Mouse (Mus musculus) embryonic facial prominence, embryonic 14.5 days (tissue): ENCODE results near the gene Npas2. TPM values are rescaled to one million over a fixed set of nuclear protein-coding genes. Genes with fewer than 3 reads are reported as not detected.

Experiments
- ATAC-seq: fragments of 200-750 bp; cut with Nextera tagmentation; 2 replicates; pipeline ENCODE4 v1.8.0; 2017; ENCODE audit warnings: low read depth, moderate number of reproducible peaks, moderate TSS enrichment
- DNase-seq: peaks from one replicate; pipeline ENCODE4 v3.0.0-alpha.2; 2015; ENCODE audit warnings: low spot score
- H3K27ac ChIP-seq: fragments of 300-500 bp; sonication (generic); replicated peaks from 2 replicates; pipeline ENCODE4 v1.5.1; 2014; ENCODE audit warnings: low read depth, mild to moderate bottlenecking, low read length, moderate library complexity
- H3K27me3 ChIP-seq: fragments of 300-500 bp; sonication (generic); replicated peaks from 2 replicates; pipeline ENCODE4 v1.6.1; 2014; ENCODE audit warnings: low read length; ENCODE audit not compliant: control insufficient read depth, insufficient read depth
- H3K36me3 ChIP-seq: fragments of 300-500 bp; sonication (generic); 2 replicates; pipeline ENCODE4 v1.6.1; 2014; ENCODE audit warnings: low read length, mixed read lengths; ENCODE audit not compliant: control insufficient read depth, insufficient read depth
- H3K4me1 ChIP-seq: fragments of 300-500 bp; sonication (generic); 2 replicates; pipeline ENCODE4 v1.6.1; 2014; ENCODE audit warnings: antibody characterized with exemption, low read length; ENCODE audit not compliant: control insufficient read depth, insufficient read depth
- H3K4me2 ChIP-seq: fragments of 300-500 bp; sonication (generic); 2 replicates; pipeline ENCODE4 v1.6.1; 2014; ENCODE audit warnings: low read depth, mild to moderate bottlenecking, low read length, moderate library complexity, mixed read lengths
- H3K4me3 ChIP-seq: fragments of 300-500 bp; sonication (generic); 2 replicates; pipeline ENCODE4 v1.5.1; 2014; ENCODE audit warnings: low read depth, mild to moderate bottlenecking, low read length
- H3K9ac ChIP-seq: fragments of 300-500 bp; sonication (generic); 2 replicates; pipeline ENCODE4 v1.6.1; 2014; ENCODE audit warnings: low read depth, mild to moderate bottlenecking, low read length, moderate library complexity, mixed read lengths
- H3K9me3 ChIP-seq: fragments of 300-500 bp; sonication (generic); 2 replicates; pipeline ENCODE4 v1.6.1; 2016; ENCODE audit warnings: low read length; ENCODE audit not compliant: control insufficient read depth
- WGBS: fragments of 180-500 bp; shearing (Covaris S2); extraction: QIAGEN DNeasy Blood & Tissue Kit; methylation state at CpG from one replicate; pipeline ENCODE4 v1.1.7; 2014; 5-methylcytosine and 5-hydroxymethylcytosine counted together
- polyA plus RNA-seq: library from polyadenylated mRNA; unstranded; fragments of >200 nt; fragmentation: Nextera tagmentation; extraction: Ambion mirVana; gene quantifications from 2 replicates; pipeline ENCODE4 v1.2.1, GENCODE M21; 2014

Gene Npas2
- polyA plus RNA-seq, 1 experiment from 2014 or later: 2.7 TPM

- Histone ChIP-seq H3K27me3 (no peaks in the 10 kb centered on the region), H3K9me3 (no peaks in the 10 kb centered on the region), H3K36me3 (no peaks in the 10 kb centered on the region; the same call in 1 of the 2 replicates), H3K27ac (no peak overlapping the region), H3K4me1 (no peaks in the 10 kb centered on the region), H3K4me3 (no peak overlapping the region), H3K4me2 (no peak overlapping the region), H3K9ac (no peak overlapping the region)
- 73% methylated on average over 4 of the region's 4 CpGs for WGBS
- DNase-seq (no peak), ATAC-seq (no peak)
These were observed 194.0 kb downstream of the Npas2 start for GRCm38 (mm10) chr1:39387497-39387896.

GRCm38 (mm10) chr1:39388163-39388562 lies 194.6 kb downstream of the Npas2 start:
- DNase-seq: no peak
- Histone ChIP-seq H3K9ac (no peak overlapping the region), H3K27me3 (no peaks in the 10 kb centered on the region), H3K4me2 (no peak overlapping the region), H3K4me1 (no peaks in the 10 kb centered on the region), H3K27ac (no peak overlapping the region), H3K36me3 (no peaks in the 10 kb centered on the region; the same call in 1 of the 2 replicates), H3K9me3 (no peaks in the 10 kb centered on the region), H3K4me3 (no peak overlapping the region)
- ATAC-seq: no peak
- 78% methylated on average over 2 of the region's 2 CpGs for WGBS

- no peaks in the 10 kb centered on the region for H3K27me3 ChIP-seq
- H3K9ac ChIP-seq: no peak overlapping the region
- 0 out of 2 replicates have a peak, but pooled peaks cover 4% of the 10 kb centered on the region for H3K4me1 ChIP-seq
- H3K9me3 ChIP-seq: no peaks in the 10 kb centered on the region
- DNase-seq (no peak), ATAC-seq (no peak)
- no peak overlapping the region for H3K27ac ChIP-seq
- no peaks in the 10 kb centered on the region; the same call in 1 of the 2 replicates for H3K36me3 ChIP-seq
- WGBS: 88% methylated on average over 11 of the region's 11 CpGs
- no peak overlapping the region for H3K4me2 ChIP-seq
- H3K4me3 ChIP-seq: no peak overlapping the region
These were observed 195.8 kb downstream of the Npas2 start for GRCm38 (mm10) chr1:39389338-39389737.

- DNase-seq (no peak), ATAC-seq (no peak; the same call in 1 of the 2 replicates)
- no peak overlapping the region for H3K4me3 ChIP-seq
- WGBS: 83% methylated on average over 5 of the region's 6 CpGs
- H3K9me3 ChIP-seq: no peaks in the 10 kb centered on the region
- no peaks in the 10 kb centered on the region for H3K36me3 ChIP-seq
- H3K27ac ChIP-seq: no peak overlapping the region
- no peaks in the 10 kb centered on the region for H3K27me3 ChIP-seq
- no peak overlapping the region for H3K4me2 ChIP-seq
- H3K4me1 ChIP-seq: 0 out of 2 replicates have a peak, but pooled peaks cover 5% of the 10 kb centered on the region
- H3K9ac ChIP-seq: no peak overlapping the region
These were observed 198.1 kb downstream of the Npas2 start for GRCm38 (mm10) chr1:39391652-39392051.

GRCm38 (mm10) chr1:39392189-39392588 lies 198.7 kb downstream of the Npas2 start:
- WGBS: 59% methylated on average over 3 of the region's 3 CpGs
- Histone ChIP-seq H3K4me2 (no peak overlapping the region), H3K27me3 (no peaks in the 10 kb centered on the region), H3K4me3 (no peak overlapping the region), H3K9ac (no peak overlapping the region), H3K27ac (no peak overlapping the region), H3K36me3 (no peaks in the 10 kb centered on the region), H3K9me3 (no peaks in the 10 kb centered on the region), H3K4me1 (0 out of 2 replicates have a peak, but pooled peaks cover 5% of the 10 kb centered on the region)
- ATAC-seq (peak; percentile 35; the same call in 1 of the 2 replicates), DNase-seq (peak; percentile 63)

- ATAC-seq (no peak), DNase-seq (no peak)
- no peak overlapping the region for H3K4me2 ChIP-seq
- WGBS: 74% methylated on average over 8 of the region's 8 CpGs
- H3K9ac ChIP-seq: no peak overlapping the region
- no peak overlapping the region for H3K27ac ChIP-seq
- H3K9me3 ChIP-seq: no peaks in the 10 kb centered on the region
- 0 out of 2 replicates have a peak, but pooled peaks cover 5% of the 10 kb centered on the region for H3K4me1 ChIP-seq
- H3K36me3 ChIP-seq: no peaks in the 10 kb centered on the region
- no peak overlapping the region for H3K4me3 ChIP-seq
- no peaks in the 10 kb centered on the region for H3K27me3 ChIP-seq
These were observed 199.8 kb downstream of the Npas2 start for GRCm38 (mm10) chr1:39393217-39393867.

GRCm38 (mm10) chr1:39394096-39394495 lies 200.6 kb downstream of the Npas2 start:
- ATAC-seq: no peak
- Histone ChIP-seq H3K36me3 (no peaks in the 10 kb centered on the region), H3K4me3 (no peak overlapping the region), H3K27me3 (no peaks in the 10 kb centered on the region), H3K9me3 (no peaks in the 10 kb centered on the region), H3K27ac (no peak overlapping the region), H3K4me2 (no peak overlapping the region), H3K4me1 (0 out of 2 replicates have a peak, but pooled peaks cover 5% of the 10 kb centered on the region), H3K9ac (no peak overlapping the region)
- no peak for DNase-seq
- WGBS: 58% methylated on average over 10 of the region's 10 CpGs

GRCm38 (mm10) chr1:39394650-39395049 lies 201.1 kb downstream of the Npas2 start:
- H3K9ac ChIP-seq: no peak overlapping the region
- no peak overlapping the region for H3K4me3 ChIP-seq
- H3K9me3 ChIP-seq: no peaks in the 10 kb centered on the region
- H3K27me3 ChIP-seq: no peaks in the 10 kb centered on the region
- H3K4me1 ChIP-seq: 0 out of 2 replicates have a peak, but pooled peaks cover 5% of the 10 kb centered on the region
- no peak overlapping the region for H3K27ac ChIP-seq
- no peak for DNase-seq
- WGBS: 54% methylated on average over 3 of the region's 3 CpGs
- no peaks in the 10 kb centered on the region for H3K36me3 ChIP-seq
- ATAC-seq: no peak
- H3K4me2 ChIP-seq: no peak overlapping the region

GRCm38 (mm10) chr1:39396347-39396746 lies 202.8 kb downstream of the Npas2 start:
- 55% methylated on average over 4 of the region's 4 CpGs for WGBS
- no peak overlapping the region for H3K27ac ChIP-seq
- no peaks in the 10 kb centered on the region for H3K27me3 ChIP-seq
- H3K4me1 ChIP-seq: 0 out of 2 replicates have a peak, but pooled peaks cover 5% of the 10 kb centered on the region
- H3K9ac ChIP-seq: no peak overlapping the region
- no peak overlapping the region for H3K4me3 ChIP-seq
- ATAC-seq (no peak; the same call in 1 of the 2 replicates), DNase-seq (peak; percentile 29)
- H3K9me3 ChIP-seq: no peaks in the 10 kb centered on the region
- H3K36me3 ChIP-seq: no peaks in the 10 kb centered on the region
- H3K4me2 ChIP-seq: no peak overlapping the region
